Mouse (Mus musculus): ENCODE data around the gene Stx12.
"Not testable (repeated sequence)": the region's sequence is repeated elsewhere in the genome, so short reads cannot be mapped to it uniquely, and the experiment has no call there.

Gene Stx12

GRCm38 (mm10) chr4:132884064-132884843 is at the start of gene Stx12:
Stx12 (minus strand) TSS chr4:132884509.
- peak; percentile 86 for DNase-seq (ENCODE audit: low read depth, low spot score)

GRCm38 (mm10) chr4:132932752-132933404 is 48.6 kb upstream of the Stx12 start:
- no peak for DNase-seq (ENCODE audit: low read depth, low spot score)

- no peak for DNase-seq (ENCODE audit: low read depth, low spot score)
Observed at GRCm38 (mm10) chr4:132930784-132931183, 46.5 kb upstream of the Stx12 start.

- not testable (repeated sequence) for DNase-seq (ENCODE audit: low read depth, low spot score)
Observed at GRCm38 (mm10) chr4:132926520-132926919, 42.2 kb upstream of the Stx12 start.

GRCm38 (mm10) chr4:132922558-132923008 is 38.3 kb upstream of the Stx12 start, which contains the start of gene Fam76a:
Fam76a (minus strand) TSS chr4:132922558.
- DNase-seq (ENCODE audit: low read depth, low spot score), result peak; percentile 99

GRCm38 (mm10) chr4:132922061-132922530 is 37.8 kb upstream of the Stx12 start:
- DNase-seq (ENCODE audit: low read depth, low spot score), result no peak

- DNase-seq (ENCODE audit: low read depth, low spot score), result no peak
Observed at GRCm38 (mm10) chr4:132921488-132921887, 37.2 kb upstream of the Stx12 start.

GRCm38 (mm10) chr4:132920171-132920570 is 35.9 kb upstream of the Stx12 start:
- no peak for DNase-seq (ENCODE audit: low read depth, low spot score)

GRCm38 (mm10) chr4:132918493-132918892 is 34.2 kb upstream of the Stx12 start:
- DNase-seq (ENCODE audit: low read depth, low spot score), result not testable (repeated sequence)

- DNase-seq (ENCODE audit: low read depth, low spot score), result no peak
Observed at GRCm38 (mm10) chr4:132912156-132912555, 27.8 kb upstream of the Stx12 start.

- DNase-seq (ENCODE audit: low read depth, low spot score), result no peak
Observed at GRCm38 (mm10) chr4:132905843-132906360, 21.6 kb upstream of the Stx12 start.

GRCm38 (mm10) chr4:132904765-132905309 is 20.5 kb upstream of the Stx12 start:
- DNase-seq (ENCODE audit: low read depth, low spot score), result no peak

- DNase-seq (ENCODE audit: low read depth, low spot score), result no peak
Observed at GRCm38 (mm10) chr4:132904071-132904470, 19.8 kb upstream of the Stx12 start.

GRCm38 (mm10) chr4:132898197-132898596 is 13.9 kb upstream of the Stx12 start:
- DNase-seq (ENCODE audit: low read depth, low spot score), result no peak

GRCm38 (mm10) chr4:132894402-132894801 is 10.1 kb upstream of the Stx12 start:
- no peak for DNase-seq (ENCODE audit: low read depth, low spot score)

- no peak for DNase-seq (ENCODE audit: low read depth, low spot score)
Observed at GRCm38 (mm10) chr4:132884844-132885374, 600 bp upstream of the Stx12 start.

- DNase-seq (ENCODE audit: low read depth, low spot score), result no peak
Observed at GRCm38 (mm10) chr4:132883561-132884063, 697 bp downstream of the Stx12 start.

GRCm38 (mm10) chr4:132874363-132875097 is 9.8 kb downstream of the Stx12 start:
- no peak for DNase-seq (ENCODE audit: low read depth, low spot score)

GRCm38 (mm10) chr4:132873481-132874362 is 10.6 kb downstream of the Stx12 start:
- no peak for DNase-seq (ENCODE audit: low read depth, low spot score)

GRCm38 (mm10) chr4:132871116-132871515 is 13.2 kb downstream of the Stx12 start:
- DNase-seq (ENCODE audit: low read depth, low spot score), result no peak
